Mouse (Mus musculus) ES-CJ7 (cell line): Measurements from ENCODE around the gene Tead4.
"Not testable (repeated sequence)": the region's sequence is repeated elsewhere in the genome, so short reads cannot be mapped to it uniquely, and the experiment has no call there.

Source experiments
- DNase-seq: peaks from one replicate; pipeline ENCODE4 v3.0.0; 2011; ENCODE audit warnings: low read depth, low spot score

Gene Tead4

GRCm38 (mm10) chr6:128253111-128253510 is 47.5 kb downstream of the Tead4 start:
- no peak for DNase-seq

- DNase-seq = no peak
Measured at GRCm38 (mm10) chr6:128250596-128250995, 50.0 kb downstream of the Tead4 start.

- no peak for DNase-seq
Measured at GRCm38 (mm10) chr6:128237102-128237763, 63.4 kb downstream of the Tead4 start.

- DNase-seq = no peak
Measured at GRCm38 (mm10) chr6:128236581-128236980, 64.0 kb downstream of the Tead4 start.

GRCm38 (mm10) chr6:128234206-128234605 is 66.4 kb downstream of the Tead4 start:
- peak; percentile 74 for DNase-seq

GRCm38 (mm10) chr6:128232216-128232615 is 68.4 kb downstream of the Tead4 start:
- DNase-seq = no peak

- no peak for DNase-seq
Measured at GRCm38 (mm10) chr6:128231741-128232140, 68.9 kb downstream of the Tead4 start.

- DNase-seq = peak; percentile 72
Measured at GRCm38 (mm10) chr6:128227438-128228017, 73.1 kb downstream of the Tead4 start.

GRCm38 (mm10) chr6:128226941-128227340 is 73.7 kb downstream of the Tead4 start:
- no peak for DNase-seq

GRCm38 (mm10) chr6:128225846-128226176 is 74.8 kb downstream of the Tead4 start:
- no peak for DNase-seq

- no peak for DNase-seq
Measured at GRCm38 (mm10) chr6:128225009-128225845, 75.4 kb downstream of the Tead4 start.

- no peak for DNase-seq
Measured at GRCm38 (mm10) chr6:128223159-128223558, 77.5 kb downstream of the Tead4 start.

- DNase-seq = not testable (repeated sequence)
Measured at GRCm38 (mm10) chr6:128215004-128215403, 85.6 kb downstream of the Tead4 start.

- DNase-seq = not testable (repeated sequence)
Measured at GRCm38 (mm10) chr6:128209199-128209598, 91.4 kb downstream of the Tead4 start.

GRCm38 (mm10) chr6:128208491-128209170 is 92.0 kb downstream of the Tead4 start:
- DNase-seq = no peak

GRCm38 (mm10) chr6:128203557-128203956 is 97.1 kb downstream of the Tead4 start:
- no peak for DNase-seq

- peak; percentile 65 for DNase-seq
Measured at GRCm38 (mm10) chr6:128200847-128201640, 99.6 kb downstream of the Tead4 start.

GRCm38 (mm10) chr6:128200116-128200846 is 100.3 kb downstream of the Tead4 start:
- DNase-seq = peak; percentile 99

- no peak for DNase-seq
Measured at GRCm38 (mm10) chr6:128183521-128183920, 117.1 kb downstream of the Tead4 start.

- DNase-seq = no peak
Measured at GRCm38 (mm10) chr6:128181176-128181575, 119.4 kb downstream of the Tead4 start.

GRCm38 (mm10) chr6:128179651-128180050 is 121.0 kb downstream of the Tead4 start:
- DNase-seq = no peak
